Mouse (Mus musculus): Measurements from ENCODE around the gene Ptger3.

GRCm38 (mm10) chr3:157576343-157576722 is 9.6 kb downstream of the Ptger3 start:
- TF ChIP-seq CTCF (IDR thresholded peaks at IDR 0.05; ENCODE audit: extremely low read depth, insufficient read depth, insufficient read length, insufficient replicate concordance), result no peak
- no peak for TF ChIP-seq POLR2A (IDR thresholded peaks at IDR 0.05; ENCODE audit: low read depth, low read length)
